Mouse (Mus musculus): Measurements from ENCODE around the gene Spint2. TPM values are rescaled to one million over a fixed set of nuclear protein-coding genes. Genes with fewer than 3 reads are reported as not detected.
A peak's percentile ranks its signal among the peaks of the same experiment; 100 is the strongest.

Gene Spint2
- 34.0 and 41.2 TPM in 2 replicates for polyA plus RNA-seq (2015; fragmentation: Nextera tagmentation; extraction: Ambion mirVana)

GRCm38 (mm10) chr7:29281201-29282073 lies at the start of gene Spint2:
Spint2 (minus strand) TSS chr7:29281912.
- Histone ChIP-seq H3K27me3 (peaks cover 24% of the 10 kb centered on the region), H3K9me3 (replicated peaks) (no peaks in the 10 kb centered on the region), H3K4me3 (replicated peaks) (peak within 1 kb of the TSS; percentile 58), H3K4me2 (peak within 1 kb of the TSS; percentile 91), H3K27ac (replicated peaks) (peak within 1 kb of the TSS; percentile 53; the same call in 1 of the 2 replicates), H3K9ac (peak within 1 kb of the TSS; percentile 56), H3K4me1 (replicated peaks) (peaks cover 27% of the 10 kb centered on the region), H3K36me3 (replicated peaks) (no peaks in the 10 kb centered on the region)
- under 1% methylated on average over 80 of the region's 80 CpGs for WGBS (ENCODE audit: insufficient replicate concordance)
- peak; percentile 69 for ATAC-seq (ENCODE audit: insufficient read depth)

- Histone ChIP-seq H3K9me3 (replicated peaks) (no peaks in the 10 kb centered on the region), H3K4me2 (no peak overlapping the region), H3K27me3 (no peaks in the 10 kb centered on the region), H3K36me3 (replicated peaks) (peaks cover 47% of the 10 kb centered on the region), H3K9ac (no peak overlapping the region), H3K4me3 (replicated peaks) (no peak overlapping the region), H3K27ac (replicated peaks) (no peak overlapping the region), H3K4me1 (replicated peaks) (peaks cover 4% of the 10 kb centered on the region; the same call in 1 of the 2 replicates)
- no peak for ATAC-seq (ENCODE audit: insufficient read depth)
- WGBS (ENCODE audit: insufficient replicate concordance), result 83% methylated on average over 16 of the region's 16 CpGs
These were observed 47.3 kb upstream of the Spint2 start for GRCm38 (mm10) chr7:29328984-29329383.

- Histone ChIP-seq H3K4me3 (replicated peaks) (no peak overlapping the region), H3K9ac (no peak overlapping the region), H3K27ac (replicated peaks) (no peak overlapping the region), H3K36me3 (replicated peaks) (peaks cover 48% of the 10 kb centered on the region), H3K27me3 (no peaks in the 10 kb centered on the region), H3K9me3 (replicated peaks) (no peaks in the 10 kb centered on the region), H3K4me1 (replicated peaks) (no peaks in the 10 kb centered on the region), H3K4me2 (no peak overlapping the region)
- 79% methylated on average over 6 of the region's 6 CpGs for WGBS (ENCODE audit: insufficient replicate concordance)
- no peak for ATAC-seq (ENCODE audit: insufficient read depth)
These were observed 45.4 kb upstream of the Spint2 start for GRCm38 (mm10) chr7:29327087-29327486.

GRCm38 (mm10) chr7:29319337-29320307 lies 37.9 kb upstream of the Spint2 start:
- Histone ChIP-seq H3K27me3 (0 out of 2 replicates have a peak, but pooled peaks cover 5% of the 10 kb centered on the region), H3K9ac (no peak overlapping the region), H3K36me3 (replicated peaks) (peaks cover 13% of the 10 kb centered on the region; the same call in 1 of the 2 replicates), H3K4me1 (replicated peaks) (peaks cover 34% of the 10 kb centered on the region), H3K27ac (replicated peaks) (no peak overlapping the region), H3K9me3 (replicated peaks) (no peaks in the 10 kb centered on the region), H3K4me2 (peak overlapping the region; percentile 53), H3K4me3 (replicated peaks) (no peak overlapping the region)
- no peak for ATAC-seq (ENCODE audit: insufficient read depth)
- 14% methylated on average over 19 of the region's 19 CpGs for WGBS (ENCODE audit: insufficient replicate concordance)

- Histone ChIP-seq H3K36me3 (replicated peaks) (peaks cover 8% of the 10 kb centered on the region; the same call in 1 of the 2 replicates), H3K4me3 (replicated peaks) (no peak overlapping the region), H3K27me3 (0 out of 2 replicates have a peak, but pooled peaks cover 5% of the 10 kb centered on the region), H3K9me3 (replicated peaks) (no peaks in the 10 kb centered on the region), H3K9ac (no peak overlapping the region), H3K4me2 (peak overlapping the region; percentile 53), H3K4me1 (replicated peaks) (peaks cover 37% of the 10 kb centered on the region), H3K27ac (replicated peaks) (no peak overlapping the region)
- WGBS (ENCODE audit: insufficient replicate concordance), result 3% methylated on average over 18 of the region's 18 CpGs
- peak; percentile 46; the same call in 1 of the 2 replicates for ATAC-seq (ENCODE audit: insufficient read depth)
These were observed 36.6 kb upstream of the Spint2 start for GRCm38 (mm10) chr7:29318115-29318911.

GRCm38 (mm10) chr7:29317558-29317957 lies 35.8 kb upstream of the Spint2 start:
- no peaks in the 10 kb centered on the region for H3K9me3 ChIP-seq (replicated peaks)
- H3K36me3 ChIP-seq (replicated peaks), result peaks cover 7% of the 10 kb centered on the region; the same call in 1 of the 2 replicates
- no peak overlapping the region for H3K9ac ChIP-seq
- no peak overlapping the region for H3K27ac ChIP-seq (replicated peaks)
- H3K4me1 ChIP-seq (replicated peaks), result peaks cover 37% of the 10 kb centered on the region
- H3K4me3 ChIP-seq (replicated peaks), result no peak overlapping the region
- peak overlapping the region; percentile 53; the same call in 1 of the 2 replicates for H3K4me2 ChIP-seq
- WGBS (ENCODE audit: insufficient replicate concordance), result 0% methylated on average over 2 of the region's 2 CpGs
- ATAC-seq (ENCODE audit: insufficient read depth), result no peak
- 0 out of 2 replicates have a peak, but pooled peaks cover 5% of the 10 kb centered on the region for H3K27me3 ChIP-seq

- H3K4me2 ChIP-seq, result no peak overlapping the region
- H3K9ac ChIP-seq, result no peak overlapping the region
- 0 out of 2 replicates have a peak, but pooled peaks cover 5% of the 10 kb centered on the region for H3K27me3 ChIP-seq
- H3K36me3 ChIP-seq (replicated peaks), result 0 out of 2 replicates have a peak, but pooled peaks cover under 1% of the 10 kb centered on the region
- 9% methylated on average over 10 of the region's 10 CpGs for WGBS (ENCODE audit: insufficient replicate concordance)
- H3K4me3 ChIP-seq (replicated peaks), result no peak overlapping the region
- ATAC-seq (ENCODE audit: insufficient read depth), result no peak
- no peaks in the 10 kb centered on the region for H3K9me3 ChIP-seq (replicated peaks)
- peaks cover 37% of the 10 kb centered on the region for H3K4me1 ChIP-seq (replicated peaks)
- no peak overlapping the region for H3K27ac ChIP-seq (replicated peaks)
These were observed 35.3 kb upstream of the Spint2 start for GRCm38 (mm10) chr7:29316976-29317375.

GRCm38 (mm10) chr7:29316137-29316734 lies 34.5 kb upstream of the Spint2 start:
- Histone ChIP-seq H3K4me1 (replicated peaks) (peaks cover 37% of the 10 kb centered on the region), H3K9me3 (replicated peaks) (no peaks in the 10 kb centered on the region), H3K36me3 (replicated peaks) (no peaks in the 10 kb centered on the region), H3K27ac (replicated peaks) (no peak overlapping the region), H3K9ac (no peak overlapping the region), H3K4me3 (replicated peaks) (no peak overlapping the region), H3K27me3 (peaks cover 5% of the 10 kb centered on the region; the same call in 1 of the 2 replicates), H3K4me2 (no peak overlapping the region)
- WGBS (ENCODE audit: insufficient replicate concordance), result 69% methylated on average over 17 of the region's 17 CpGs
- no peak for ATAC-seq (ENCODE audit: insufficient read depth)

GRCm38 (mm10) chr7:29314844-29315628 lies 33.3 kb upstream of the Spint2 start:
- Histone ChIP-seq H3K27me3 (peaks cover 17% of the 10 kb centered on the region), H3K4me2 (no peak overlapping the region), H3K9ac (no peak overlapping the region), H3K4me3 (replicated peaks) (no peak overlapping the region), H3K4me1 (replicated peaks) (peaks cover 42% of the 10 kb centered on the region), H3K27ac (replicated peaks) (no peak overlapping the region), H3K36me3 (replicated peaks) (no peaks in the 10 kb centered on the region), H3K9me3 (replicated peaks) (no peaks in the 10 kb centered on the region)
- ATAC-seq (ENCODE audit: insufficient read depth), result no peak
- 53% methylated on average over 13 of the region's 13 CpGs for WGBS (ENCODE audit: insufficient replicate concordance)

Measured in liver, embryonic 15.5 days (tissue).